Mouse (Mus musculus) heart, adult 11 months (tissue): ENCODE results near the gene Jak1.
"Not testable (repeated sequence)": the region's sequence is repeated elsewhere in the genome, so short reads cannot be mapped to it uniquely, and the experiment has no call there.

Experiments used
- DNase-seq: peaks from one replicate; pipeline ENCODE4 v3.0.0; 2022

Gene Jak1

GRCm38 (mm10) chr4:101275881-101276280, 10.8 kb upstream of the Jak1 start:
- no peak for DNase-seq

- no peak for DNase-seq
These were observed 5.7 kb upstream of the Jak1 start for GRCm38 (mm10) chr4:101270734-101271133.

GRCm38 (mm10) chr4:101268506-101268905, 3.4 kb upstream of the Jak1 start:
- not testable (repeated sequence) for DNase-seq

- DNase-seq, result no peak
These were observed 441 bp upstream of the Jak1 start for GRCm38 (mm10) chr4:101265523-101265922.

- no peak for DNase-seq
These were observed 928 bp downstream of the Jak1 start for GRCm38 (mm10) chr4:101263968-101264740.

GRCm38 (mm10) chr4:101261596-101261995, 3.5 kb downstream of the Jak1 start:
- DNase-seq, result no peak

GRCm38 (mm10) chr4:101260744-101261291, 4.3 kb downstream of the Jak1 start:
- no peak for DNase-seq

GRCm38 (mm10) chr4:101256526-101257210, 8.4 kb downstream of the Jak1 start:
- peak; percentile 55 for DNase-seq

GRCm38 (mm10) chr4:101254606-101255349, 10.3 kb downstream of the Jak1 start:
- DNase-seq, result peak; percentile 82

- DNase-seq, result peak; percentile 96
These were observed 11.1 kb downstream of the Jak1 start for GRCm38 (mm10) chr4:101254015-101254414.

- DNase-seq, result peak; percentile 90
These were observed 12.1 kb downstream of the Jak1 start for GRCm38 (mm10) chr4:101252781-101253622.

GRCm38 (mm10) chr4:101252016-101252415, 13.1 kb downstream of the Jak1 start:
- DNase-seq, result peak; percentile 24

- DNase-seq, result peak; percentile 83
These were observed 14.9 kb downstream of the Jak1 start for GRCm38 (mm10) chr4:101249977-101250743.

- no peak for DNase-seq
These were observed 17.7 kb downstream of the Jak1 start for GRCm38 (mm10) chr4:101247355-101247754.

- peak; percentile 69 for DNase-seq
These were observed 18.5 kb downstream of the Jak1 start for GRCm38 (mm10) chr4:101246569-101246968.

- peak; percentile 84 for DNase-seq
These were observed 20.6 kb downstream of the Jak1 start for GRCm38 (mm10) chr4:101244257-101245011.

GRCm38 (mm10) chr4:101240875-101241173, 24.3 kb downstream of the Jak1 start:
- no peak for DNase-seq

- DNase-seq, result peak; percentile 88
These were observed 24.8 kb downstream of the Jak1 start for GRCm38 (mm10) chr4:101240163-101240874.

- peak; percentile 85 for DNase-seq
These were observed 25.5 kb downstream of the Jak1 start for GRCm38 (mm10) chr4:101239313-101240162.
